Mouse (Mus musculus) spleen, adult 18-20 months (tissue): ENCODE data around the gene Pga5.

Experiments used
- DNase-seq, 2 experiments: peaks; one replicate each; pipeline ENCODE4 v3.0.0; 2022; ENCODE audit warnings: mixed read lengths in 2 of 2

Pga5 gene

DNA sequence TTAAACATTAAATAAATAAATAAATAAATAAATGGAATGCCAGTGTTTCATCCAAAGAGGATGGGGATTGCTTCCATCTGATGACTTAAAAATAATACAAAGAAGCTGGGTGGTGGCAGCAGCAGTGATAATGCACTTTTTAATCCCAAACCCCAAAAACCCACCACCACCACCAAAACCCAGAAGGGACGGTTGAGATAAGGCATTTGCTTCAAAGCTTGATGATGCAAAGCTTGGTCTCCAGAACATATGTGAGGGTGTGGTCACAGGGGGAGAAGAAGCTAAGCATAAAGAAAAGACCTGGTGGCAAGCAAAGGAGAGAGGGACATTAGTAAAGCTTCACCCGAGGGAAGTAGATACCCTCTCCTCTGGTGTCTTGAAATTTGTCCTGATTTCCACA is 16.0 kb downstream of the Pga5 start:
- no peak for DNase-seq

DNA sequence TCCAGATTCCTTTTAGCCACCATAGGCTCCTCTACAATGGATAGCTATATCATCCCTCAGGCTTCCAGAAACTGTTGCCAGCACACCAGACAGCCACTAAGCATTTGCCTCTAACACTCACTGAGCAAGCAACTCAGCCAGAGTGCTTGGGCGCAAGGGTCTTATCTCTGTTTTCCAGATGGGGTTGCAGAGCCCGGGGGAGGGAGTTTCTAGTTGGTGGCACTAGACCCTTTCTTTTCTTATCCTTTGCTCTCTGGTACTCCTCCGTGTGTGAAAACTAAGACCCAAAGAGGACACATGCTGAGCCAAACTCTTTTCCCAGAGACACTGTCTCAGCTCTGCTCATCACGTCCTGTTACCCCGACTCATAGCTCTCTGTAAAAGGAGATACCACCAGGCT is 16.5 kb downstream of the Pga5 start:
- no peak for DNase-seq

DNA sequence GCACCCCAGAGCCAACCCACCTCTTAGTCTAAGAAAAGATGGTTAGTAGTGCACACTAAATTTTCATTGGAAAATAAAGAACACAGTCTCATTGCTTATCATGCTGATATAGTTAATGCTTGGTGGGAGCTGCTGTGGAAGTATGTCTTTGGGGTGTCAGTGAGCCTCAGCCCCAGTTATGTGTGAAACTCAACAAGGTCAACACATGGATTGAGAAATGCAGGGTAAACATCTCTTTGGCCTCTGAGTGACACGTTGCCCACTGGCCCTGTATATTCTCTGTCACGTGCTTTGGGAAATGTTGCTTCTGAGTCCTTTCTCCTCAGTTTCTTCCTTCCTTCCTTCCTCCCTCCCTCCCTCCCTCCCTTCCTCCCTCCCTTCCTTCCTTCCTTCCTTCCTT is 19.5 kb downstream of the Pga5 start:
- DNase-seq, result no peak

DNA sequence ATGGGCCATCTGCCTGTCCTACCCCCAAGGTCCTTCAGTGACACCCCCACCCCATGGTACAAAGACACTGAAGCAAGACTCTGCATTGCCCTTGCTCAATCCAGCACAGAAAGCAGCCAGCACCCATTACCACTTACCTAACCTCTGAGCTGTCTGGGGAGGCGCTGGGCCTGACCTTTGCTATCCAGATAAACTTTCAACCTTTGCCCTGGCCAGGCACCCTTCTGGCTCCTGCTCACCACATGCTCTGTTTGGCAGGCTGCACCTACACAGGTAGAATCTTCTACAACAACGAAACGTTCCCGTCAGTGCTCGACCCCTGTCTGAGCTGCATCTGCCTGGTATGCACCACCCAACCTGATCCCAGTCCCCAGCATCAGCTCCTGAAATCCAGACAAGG is 20.1 kb downstream of the Pga5 start:
- DNase-seq, result no peak

DNA sequence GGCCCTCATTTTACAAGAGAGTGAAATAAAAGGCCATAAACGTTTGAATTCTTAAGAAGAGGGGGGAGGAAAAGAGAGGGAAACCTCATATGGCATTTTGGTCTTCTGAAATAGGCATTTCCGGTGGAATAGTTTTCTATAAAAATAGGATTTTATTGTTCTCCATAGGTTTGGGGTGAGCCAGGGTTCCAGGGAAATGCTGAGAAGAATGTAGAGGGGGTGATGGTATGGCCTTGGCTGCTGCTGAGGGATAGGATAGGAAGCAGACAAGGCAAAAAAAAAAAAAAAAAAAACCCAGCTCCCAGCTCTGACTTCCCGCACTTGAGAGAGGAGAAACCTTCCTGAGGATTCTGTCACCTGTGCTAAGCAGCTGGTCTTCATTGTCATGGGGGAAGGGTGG is 21.8 kb downstream of the Pga5 start:
- DNase-seq, result no peak

DNA sequence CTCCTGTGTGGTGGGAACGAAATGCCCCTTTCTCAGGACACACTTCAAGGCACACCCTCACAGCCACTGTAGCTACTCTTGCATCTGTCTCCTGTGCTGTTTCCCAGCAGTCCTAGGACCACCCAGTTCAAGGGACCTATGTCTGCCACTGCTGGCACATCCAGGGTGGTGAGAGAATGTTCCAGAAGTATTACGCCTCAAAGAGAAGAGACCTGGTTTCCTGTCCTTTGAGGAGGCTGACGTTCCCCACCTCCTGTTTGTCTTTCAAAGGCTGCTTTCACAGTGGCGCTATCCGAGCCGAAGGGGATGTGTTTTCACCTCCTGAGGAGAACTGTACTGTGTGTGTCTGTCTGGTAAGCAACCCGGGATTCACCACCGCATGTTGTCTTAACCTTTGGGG is 29.7 kb downstream of the Pga5 start:
- DNase-seq, result no peak

DNA sequence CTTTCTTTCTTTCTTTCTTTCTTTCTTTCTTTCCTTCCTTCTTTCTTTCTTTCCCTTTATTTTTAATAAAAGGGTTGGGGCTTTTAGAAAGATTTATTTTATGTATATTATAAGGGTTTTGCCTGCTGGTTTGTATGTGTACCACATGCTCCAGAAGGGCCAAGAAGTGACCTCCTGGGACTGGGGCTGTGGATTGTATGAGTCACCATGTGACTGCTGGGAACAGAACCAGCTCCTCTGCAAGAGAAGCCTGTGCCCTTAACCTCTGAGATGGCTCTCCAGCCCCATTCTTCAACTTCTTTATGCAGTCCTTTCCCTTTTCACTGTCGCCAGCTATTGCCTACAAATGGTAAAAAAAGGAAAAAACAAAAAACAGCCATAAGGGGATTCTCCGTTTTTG is 32.3 kb downstream of the Pga5 start:
- no peak for DNase-seq

DNA sequence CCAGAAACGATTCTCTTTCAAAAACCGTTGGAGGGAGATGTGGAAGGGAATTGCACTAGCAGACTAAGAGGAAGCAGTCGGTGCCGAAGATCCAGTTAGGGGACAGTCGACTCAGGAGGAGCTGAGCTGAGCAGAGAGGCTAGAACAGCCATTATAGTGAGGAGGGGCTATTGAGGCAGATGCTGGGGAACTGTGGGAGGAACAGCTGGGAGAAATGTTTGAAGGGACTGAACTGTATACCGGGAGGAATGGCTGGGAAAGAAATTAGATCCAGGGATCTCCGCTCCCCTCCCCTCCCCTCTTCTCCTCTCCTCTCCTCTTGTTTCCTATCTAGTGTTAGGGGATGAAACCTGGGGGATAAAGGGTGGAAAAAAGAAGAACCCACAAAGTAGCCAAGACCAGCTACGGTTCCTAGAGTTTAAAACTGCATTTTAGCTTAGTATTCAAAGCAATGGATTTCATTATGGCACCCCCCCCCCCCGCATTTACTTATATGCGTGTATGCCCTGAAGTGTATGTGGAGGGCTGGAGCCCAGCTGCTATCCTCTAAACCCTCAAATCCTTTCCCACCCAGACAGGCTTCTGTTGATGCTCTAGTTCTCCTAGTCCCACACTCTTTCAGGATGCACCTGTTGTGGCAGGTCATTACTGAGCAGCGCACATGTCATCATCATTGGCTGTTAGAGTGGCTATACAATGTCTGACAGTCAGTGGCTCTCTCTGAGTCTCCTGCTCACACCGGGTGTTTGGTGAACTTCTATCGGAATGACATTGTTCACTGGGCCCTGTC is 37.1 kb downstream of the Pga5 start:
- DNase-seq, result no peak

DNA sequence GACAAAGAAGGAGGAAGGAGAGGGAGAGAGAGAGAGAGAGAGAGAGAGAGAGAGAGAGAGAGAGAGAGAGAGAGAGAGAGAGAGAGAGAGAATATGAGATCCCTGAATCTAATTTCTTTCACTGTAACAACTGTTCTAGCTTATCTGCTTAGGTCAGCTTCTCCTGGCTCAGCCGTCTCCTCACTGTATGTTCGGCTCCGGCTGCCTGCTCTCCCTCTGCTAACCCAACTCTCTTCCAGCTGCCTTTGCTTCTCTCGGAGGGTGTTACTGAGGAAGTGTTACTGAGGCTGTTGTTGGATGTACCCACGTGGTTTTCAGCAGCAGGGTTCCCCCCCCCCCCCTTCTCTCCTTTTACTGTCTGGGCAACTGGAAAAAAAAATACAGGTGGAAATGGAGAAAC is 37.8 kb downstream of the Pga5 start:
- DNase-seq, result no peak

DNA sequence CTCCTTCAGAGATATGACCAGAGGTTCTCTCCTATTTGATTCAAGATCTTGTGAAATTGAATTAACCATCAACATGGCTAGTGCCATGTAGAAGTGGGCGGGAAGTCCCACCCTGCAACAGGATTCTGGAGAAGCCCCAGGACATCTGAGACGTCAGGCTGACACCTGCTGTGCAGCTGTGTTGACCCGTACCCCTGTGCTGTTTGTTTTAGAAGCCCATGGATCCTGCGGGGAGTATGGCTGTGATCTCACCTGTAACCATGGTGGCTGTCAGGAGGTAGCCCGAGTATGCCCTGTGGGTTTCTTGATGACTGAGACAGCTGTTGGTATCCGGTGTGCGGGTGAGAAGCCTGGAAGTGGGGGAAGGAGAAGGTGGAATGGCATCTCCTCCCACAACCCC is 40.0 kb downstream of the Pga5 start:
- DNase-seq, result no peak

DNA sequence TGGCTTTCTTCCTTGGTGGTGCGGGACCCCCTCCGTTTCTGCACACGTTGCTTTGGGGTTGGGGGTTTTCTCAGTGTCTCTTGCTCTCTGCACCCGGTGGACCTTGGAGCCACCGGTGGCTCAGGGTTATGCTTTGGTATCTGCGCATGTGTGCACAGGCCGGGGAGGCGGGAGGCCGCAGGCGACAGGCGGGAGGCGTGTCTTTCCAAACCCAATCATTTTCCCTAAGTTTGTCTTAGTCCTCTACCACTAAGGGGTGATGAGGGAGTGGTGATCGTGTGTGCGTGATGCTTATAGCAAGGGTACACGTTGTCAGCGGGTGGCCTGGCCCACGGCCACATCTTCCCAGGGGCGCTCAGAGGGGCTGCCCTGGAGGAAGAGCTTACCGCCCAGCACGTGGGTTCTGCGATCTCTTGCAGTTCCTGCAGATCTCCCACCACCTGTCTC is 43.0 kb downstream of the Pga5 start:
- no peak for DNase-seq

DNA sequence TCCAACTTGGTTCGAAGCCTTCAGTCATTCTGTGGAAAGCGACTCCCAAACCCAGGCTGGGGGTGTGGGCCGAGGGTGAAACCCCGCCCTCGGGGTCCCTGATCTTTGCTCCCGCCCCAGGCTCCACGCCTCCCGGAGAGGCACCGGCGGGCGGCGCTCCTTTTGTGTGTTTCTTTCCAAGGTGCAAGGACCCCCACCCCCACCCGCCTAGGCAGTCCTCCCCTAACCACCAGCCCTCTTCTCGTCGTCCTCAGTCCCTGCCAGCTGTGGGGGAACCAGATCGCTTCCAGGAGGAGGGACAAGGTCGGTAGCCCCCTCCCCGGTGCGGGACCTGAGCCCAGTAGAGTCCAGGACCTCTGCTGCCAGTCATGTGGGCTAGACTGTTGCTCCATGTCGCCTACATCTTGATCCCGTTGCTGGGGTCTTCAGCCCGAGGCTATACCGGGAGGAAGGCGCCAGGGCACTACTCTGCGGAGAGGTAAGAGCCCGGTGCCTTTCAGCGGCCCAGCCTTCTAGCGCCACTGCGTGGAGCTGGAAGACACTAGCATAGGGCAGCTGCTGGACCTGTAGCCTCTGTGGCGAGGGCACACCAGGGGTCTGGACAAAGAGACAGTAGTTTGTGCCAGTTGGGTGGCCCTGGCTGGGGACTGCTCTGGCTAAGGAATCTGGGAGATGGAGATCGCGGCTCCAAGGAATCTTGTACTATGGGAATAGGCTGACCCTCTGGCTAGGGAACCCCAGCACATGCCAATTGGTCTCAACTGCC is 43.6 kb downstream of the Pga5 start, which contains the start of gene Vwce:
TSS of gene Vwce (plus strand) at position 108 of the 766 bp plus-strand sequence.
- peak in 1 of 2 experiments; percentile 13 for DNase-seq
